Comparison of ENCODE assay signal across 26 mouse cellular contexts in the genomic region with DNA sequence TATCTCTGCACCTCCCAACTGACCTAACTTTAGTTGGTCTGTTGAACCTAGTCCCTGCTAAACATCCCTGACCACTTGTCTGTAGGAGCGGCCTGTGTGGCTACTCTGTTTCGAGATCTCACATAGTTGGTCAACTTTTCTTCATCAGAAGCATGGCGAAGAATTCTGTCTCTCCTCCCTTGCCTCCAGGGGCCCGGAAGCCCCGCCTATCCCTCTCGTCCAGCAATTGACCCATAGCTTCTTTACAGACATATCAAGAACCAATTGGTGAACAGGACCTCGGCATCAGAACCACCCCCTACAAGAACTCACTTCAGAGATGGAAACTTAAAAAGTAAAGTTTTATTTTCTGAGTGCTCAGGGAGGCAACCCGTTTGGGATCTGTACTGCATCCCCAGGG. TPM values are rescaled to one million over a fixed set of nuclear protein-coding genes. Genes with fewer than 3 reads are reported as not detected.
"Had no signal": no experiment of that assay in that cellular context is flagged by ENCODE, and none has a peak within 500 bp of the region (broad histone marks: within the 10 kb centered on the region; RNA-seq: fewer than 3 reads in every experiment).

No protein-coding gene starts in this region.

- H3K27me3 ChIP-seq: liver, embryonic 15.5 days; lung, embryonic 15.5 days; midbrain, embryonic 13.5 days; neural tube, embryonic 13.5 days; neural tube, embryonic 15.5 days had no signal

- H3K4me1 ChIP-seq: liver, embryonic 15.5 days; midbrain, embryonic 13.5 days; neural tube, embryonic 13.5 days; neural tube, embryonic 15.5 days had no signal

- H3K9ac ChIP-seq: liver, embryonic 15.5 days; liver, postnatal 0 days; lung, embryonic 15.5 days; midbrain, embryonic 13.5 days; neural tube, embryonic 13.5 days; neural tube, embryonic 15.5 days had no signal

- H3K27ac ChIP-seq: liver, embryonic 15.5 days; lung, embryonic 15.5 days; midbrain, embryonic 13.5 days; neural tube, embryonic 13.5 days; neural tube, embryonic 15.5 days had no signal

- H3K36me3 ChIP-seq: liver, embryonic 15.5 days; lung, embryonic 15.5 days; midbrain, embryonic 13.5 days; neural tube, embryonic 13.5 days; neural tube, embryonic 15.5 days had no signal

- DNase-seq: liver, postnatal 0 days; lung, adult 2 months; lung, postnatal 4 days; retina, postnatal 1 day; right cerebral cortex, adult 18-20 months; right cerebral cortex, postnatal 25 days; right cerebral cortex, postnatal 4 days; spleen, adult 18-20 months; thymus, adult 18-20 months; thymus, postnatal 14 days; thymus, postnatal 36 days had no signal

- H3K4me3 ChIP-seq: liver, embryonic 15.5 days; lung, embryonic 15.5 days; midbrain, embryonic 13.5 days; myocyte; neural tube, embryonic 13.5 days; neural tube, embryonic 15.5 days had no signal

- H3K9me3 ChIP-seq: liver, embryonic 15.5 days; lung, embryonic 15.5 days; neural tube, embryonic 13.5 days; neural tube, embryonic 15.5 days had no signal

RNA-seq across cellular contexts. Expression of gene Izumo2, which starts 5.6 kb away (rescaled TPM):
- total RNA-seq: megakaryocyte, adult 5-6 weeks had no signal
- polyA plus RNA-seq: liver, embryonic 15.5 days; liver, postnatal 0 days; lung, adult 2 months; lung, embryonic 15.5 days; lung, postnatal 0 days; midbrain, embryonic 11.5 days; midbrain, embryonic 13.5 days; midbrain, embryonic 16.5 days; myocyte; neural tube, embryonic 11.5 days; neural tube, embryonic 13.5 days; neural tube, embryonic 15.5 days; small intestine, adult 2 months; stomach, embryonic 14.5 days; stomach, embryonic 16.5 days; thymus, postnatal 0 days had no signal

RNA-seq across cellular contexts. Expression of gene Myh14, which starts 32.3 kb away (rescaled TPM):
- total RNA-seq: megakaryocyte, adult 5-6 weeks had no signal
